Mouse (Mus musculus) cortical plate, adult 2 months (tissue): ENCODE results near the gene Nr2e3.

ENCODE experiments used
- CTCF ChIP-seq: fragments of 200-500 bp; IDR thresholded peaks from 2 replicates; pipeline ENCODE4 v1.5.1; 2011; ENCODE audit warnings: mild to moderate bottlenecking, control low read depth, low read length; ENCODE audit not compliant: insufficient read depth; ENCODE audit errors: extremely low read depth
- POLR2A ChIP-seq: fragments of 200-500 bp; IDR thresholded peaks from 2 replicates; pipeline ENCODE4 v1.6.1; 2011; ENCODE audit warnings: mild to moderate bottlenecking, low read length, control low read depth; ENCODE audit not compliant: insufficient read depth; ENCODE audit errors: extremely low read depth

GRCm38 (mm10) chr9:59945241-59945640, 15.2 kb downstream of the Nr2e3 start:
- TF ChIP-seq CTCF (no peak), POLR2A (no peak)
